Mouse (Mus musculus) small intestine, adult 2 months (tissue): ENCODE measurements at regions not wholly inside any gene's neighbourhood (a gene's known extent, or its start where the extent isn't known, plus 50 kb on each side); places are given as distances from the start of the nearest gene placed in this dataset.

Experiments used
- H3K27ac ChIP-seq: fragments of 200-500 bp; 2 replicates; pipeline ENCODE4 v1.5.1; 2012; ENCODE audit warnings: low read depth, low read length, control low read depth, inconsistent platforms; ENCODE audit not compliant: insufficient read depth
- H3K27me3 ChIP-seq: fragments of 200-500 bp; 2 replicates; pipeline ENCODE4 v1.6.1; 2012; ENCODE audit warnings: mild to moderate bottlenecking, moderate library complexity, low read length, inconsistent platforms; ENCODE audit not compliant: control insufficient read depth, insufficient read depth
- H3K36me3 ChIP-seq: fragments of 200-500 bp; 2 replicates; pipeline ENCODE4 v1.6.1; 2012; ENCODE audit warnings: mild to moderate bottlenecking, low read length, control low read depth, inconsistent platforms; ENCODE audit not compliant: control insufficient read depth, insufficient read depth
- H3K4me1 ChIP-seq: fragments of 200-500 bp; 2 replicates; pipeline ENCODE4 v1.6.1; 2012; ENCODE audit warnings: low read length, inconsistent platforms, mixed read lengths; ENCODE audit not compliant: control insufficient read depth, insufficient read depth, insufficient read length
- H3K4me3 ChIP-seq: fragments of 200-500 bp; 2 replicates; pipeline ENCODE4 v1.5.1; 2012; ENCODE audit warnings: low read depth, mild to moderate bottlenecking, control low read depth, inconsistent platforms, low read length, moderate library complexity
- CTCF ChIP-seq: fragments of 200-500 bp; IDR thresholded peaks from 2 replicates; pipeline ENCODE4 v1.5.1; 2012; ENCODE audit warnings: low read depth, mild to moderate bottlenecking, control low read depth, inconsistent platforms, low read length, moderate library complexity, mixed read lengths; ENCODE audit not compliant: insufficient replicate concordance, insufficient read length; ENCODE audit errors: extremely low read depth
- POLR2A ChIP-seq: fragments of 200-500 bp; IDR thresholded peaks from 2 replicates; pipeline ENCODE4 v1.6.1; 2012; ENCODE audit warnings: low read depth, mild to moderate bottlenecking, control low read depth, inconsistent platforms, low read length, moderate library complexity
- WGBS: fragments of 180-500 bp; shearing (Covaris S2); methylation state at CpG from one replicate; pipeline ENCODE4 v1.1.7; 2018; 5-methylcytosine and 5-hydroxymethylcytosine counted together

DNA sequence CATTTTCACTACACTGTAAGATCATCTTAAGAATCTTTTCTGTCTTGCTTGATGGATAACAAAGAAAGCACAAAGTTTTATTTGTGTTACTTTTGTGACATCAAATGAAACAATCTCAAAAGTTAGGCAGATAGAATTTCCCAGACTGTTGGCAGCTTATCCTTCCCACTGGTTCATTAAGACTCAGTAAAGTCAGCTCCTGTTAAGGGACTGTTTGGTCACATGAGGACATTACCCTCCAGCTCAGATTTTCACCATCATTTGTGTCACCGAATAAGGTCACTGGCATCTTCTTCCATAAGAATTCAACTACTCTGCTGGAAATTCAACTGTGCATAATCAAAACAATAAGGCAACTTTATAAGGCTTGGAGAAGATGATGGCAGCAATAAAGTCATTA lies 126.3 kb downstream of the Sucnr1 start:
- H3K4me3 ChIP-seq: no peak overlapping the region
- H3K27ac ChIP-seq: no peak overlapping the region
- H3K36me3 ChIP-seq: no peaks in the 10 kb centered on the region
- no peaks in the 10 kb centered on the region for H3K4me1 ChIP-seq
- TF ChIP-seq CTCF (no peak), POLR2A (no peak)
- no peaks in the 10 kb centered on the region for H3K27me3 ChIP-seq
- 79% methylated on average over 1 of the region's 1 CpGs for WGBS

DNA sequence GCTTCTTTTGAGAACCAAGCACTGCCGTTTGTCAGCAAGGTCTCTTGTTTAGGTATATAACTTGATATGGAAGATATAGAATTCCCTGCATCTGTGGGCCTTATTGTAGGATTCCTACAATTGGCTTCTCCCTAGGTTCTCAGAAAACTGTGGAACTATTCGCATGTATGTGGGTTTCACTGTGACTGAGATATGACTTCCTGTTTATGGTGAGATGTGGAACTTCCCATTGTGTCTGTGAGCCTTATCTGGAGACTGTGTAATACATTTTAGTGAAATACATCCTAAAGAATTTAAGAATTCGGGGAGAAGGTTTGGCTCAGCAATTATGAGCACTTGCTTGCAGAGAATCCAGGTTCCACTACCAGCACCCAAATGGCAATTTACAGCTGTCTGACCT lies 137.3 kb downstream of the Sucnr1 start:
- Histone ChIP-seq H3K4me3 (no peak overlapping the region), H3K4me1 (no peaks in the 10 kb centered on the region), H3K27me3 (no peaks in the 10 kb centered on the region), H3K36me3 (no peaks in the 10 kb centered on the region), H3K27ac (no peak overlapping the region)
- WGBS: 73% methylated on average over 3 of the region's 3 CpGs
- no peak for TF ChIP-seq CTCF
- no peak for TF ChIP-seq POLR2A

DNA sequence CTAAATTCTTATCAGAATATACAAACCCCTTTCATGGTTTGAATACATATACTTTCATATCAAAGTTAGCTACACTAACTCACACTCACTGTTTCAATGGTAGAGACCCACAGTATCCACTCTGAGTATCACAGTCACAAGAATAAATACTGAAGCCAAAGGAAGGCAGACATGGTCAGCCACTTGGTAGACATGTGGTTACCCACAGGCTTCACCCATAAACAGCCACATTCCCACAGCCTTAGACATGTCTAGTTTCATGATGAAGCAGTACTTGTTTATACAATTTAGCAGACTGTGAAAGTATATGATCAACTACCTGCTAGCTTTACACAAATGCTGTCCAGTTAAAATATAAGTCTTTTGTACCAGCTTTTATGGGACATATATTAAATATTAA lies 159.0 kb downstream of the Sucnr1 start:
- Histone ChIP-seq H3K4me1 (no peaks in the 10 kb centered on the region), H3K36me3 (no peaks in the 10 kb centered on the region)
- TF ChIP-seq POLR2A: no peak
- no peak for TF ChIP-seq CTCF

DNA sequence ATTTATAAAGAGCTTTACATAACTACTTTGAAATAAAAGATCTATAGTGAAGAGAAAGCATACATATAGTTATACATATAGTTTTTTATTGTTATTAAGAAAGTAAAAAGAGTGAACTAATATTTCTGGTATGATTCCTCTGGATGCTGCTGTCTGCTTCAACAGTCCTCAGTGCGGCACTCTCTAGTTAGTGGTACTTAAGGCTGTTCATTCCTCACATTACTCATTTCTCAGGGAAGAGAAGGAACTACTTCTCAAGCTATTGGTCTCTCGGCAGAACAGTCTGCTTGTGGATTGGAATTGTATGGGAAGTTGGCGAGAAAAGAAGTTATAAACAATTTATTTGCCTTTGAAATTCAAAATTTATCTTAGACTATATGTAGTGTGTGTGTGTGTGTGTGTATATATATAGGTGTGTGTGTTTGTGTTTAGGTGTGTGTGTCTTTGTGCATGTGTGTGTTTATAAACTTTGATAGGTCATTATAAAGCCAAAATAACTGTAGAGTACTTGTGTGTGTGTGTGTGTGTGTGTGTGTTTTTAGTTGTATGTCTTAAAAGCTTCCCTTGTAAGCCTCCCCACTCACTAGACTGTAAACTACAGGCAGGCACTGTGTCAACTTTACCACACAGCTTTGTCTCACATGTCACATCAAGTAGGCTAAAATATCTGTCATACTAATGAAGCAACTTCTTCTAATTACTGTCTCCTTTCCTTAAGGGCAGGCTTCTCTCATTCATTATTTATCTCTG lies 185.2 kb downstream of the Sucnr1 start:
- Histone ChIP-seq H3K27me3 (no peaks in the 10 kb centered on the region), H3K4me1 (0 out of 2 replicates have a peak, but pooled peaks cover 1% of the 10 kb centered on the region), H3K36me3 (no peaks in the 10 kb centered on the region), H3K4me3 (no peak overlapping the region), H3K27ac (no peak overlapping the region)
- WGBS: 77% methylated on average over 3 of the region's 3 CpGs
- TF ChIP-seq POLR2A (no peak), CTCF (no peak)

More for the DNA sequence above, 159.0 kb downstream of the Sucnr1 start:
- H3K4me3 ChIP-seq: no peak overlapping the region
- H3K27me3 ChIP-seq: no peaks in the 10 kb centered on the region
- H3K27ac ChIP-seq: no peak overlapping the region

DNA sequence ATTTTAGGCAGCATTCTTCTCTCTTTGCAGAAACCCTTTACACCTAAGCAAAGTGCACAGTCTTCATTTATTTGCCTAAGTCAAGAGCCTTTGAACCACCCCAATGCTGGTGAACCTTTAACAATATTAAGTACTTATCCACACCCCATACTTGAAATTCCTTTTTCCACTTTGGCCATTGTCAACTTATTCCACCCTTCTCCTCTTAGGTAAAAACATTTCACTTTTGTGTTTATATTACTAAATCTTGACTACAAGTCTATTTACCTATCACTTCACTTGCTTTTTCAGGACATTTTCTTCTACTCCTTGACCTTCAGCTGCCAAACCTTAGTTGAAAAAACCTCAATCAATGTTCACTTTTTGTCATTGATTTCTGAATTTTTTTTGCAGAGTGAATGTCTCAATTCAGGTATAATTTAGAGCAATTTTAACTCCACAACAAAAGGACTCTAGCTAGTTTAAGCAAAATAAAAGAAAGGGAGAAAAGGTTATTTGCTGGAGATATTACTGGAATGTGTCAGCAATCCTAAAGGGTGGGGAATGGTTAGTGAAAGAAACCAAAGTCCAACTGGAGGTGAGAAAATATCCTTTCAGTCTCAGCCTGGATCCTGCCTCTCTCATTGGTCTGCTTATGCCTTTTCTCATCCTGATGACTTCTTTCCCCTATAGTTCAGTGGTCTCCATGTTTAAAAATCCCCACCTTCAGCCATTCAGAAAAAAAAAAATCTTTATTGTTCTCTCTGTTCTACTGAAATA lies 185.9 kb downstream of the Sucnr1 start:
- Histone ChIP-seq H3K4me1 (0 out of 2 replicates have a peak, but pooled peaks cover 1% of the 10 kb centered on the region), H3K27ac (no peak overlapping the region), H3K27me3 (no peaks in the 10 kb centered on the region), H3K4me3 (no peak overlapping the region), H3K36me3 (no peaks in the 10 kb centered on the region)
- TF ChIP-seq POLR2A (no peak), CTCF (no peak)

DNA sequence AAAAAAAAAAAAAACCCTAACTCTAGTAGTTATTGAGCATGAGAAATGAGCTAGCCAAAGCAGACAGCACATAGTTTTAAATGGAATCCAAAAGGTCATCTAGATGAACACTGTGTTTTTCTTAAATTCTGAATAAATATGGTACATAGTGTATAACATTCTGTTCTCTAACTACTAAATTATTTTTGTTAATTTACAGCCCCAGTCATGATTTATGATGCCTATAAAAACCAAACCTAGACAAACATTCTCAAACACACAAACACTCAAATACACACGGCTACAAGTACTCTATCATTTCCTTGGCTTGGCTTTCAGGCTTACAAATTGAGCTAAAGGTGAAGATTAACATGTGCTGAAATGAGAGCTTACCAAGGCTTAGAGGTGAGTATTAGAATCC lies 188.8 kb downstream of the Sucnr1 start:
- Histone ChIP-seq H3K4me3 (no peak overlapping the region), H3K27ac (no peak overlapping the region), H3K4me1 (0 out of 2 replicates have a peak, but pooled peaks cover 1% of the 10 kb centered on the region), H3K36me3 (no peaks in the 10 kb centered on the region), H3K27me3 (no peaks in the 10 kb centered on the region)
- 19% methylated on average over 1 of the region's 1 CpGs for WGBS
- TF ChIP-seq POLR2A: no peak
- TF ChIP-seq CTCF: no peak

DNA sequence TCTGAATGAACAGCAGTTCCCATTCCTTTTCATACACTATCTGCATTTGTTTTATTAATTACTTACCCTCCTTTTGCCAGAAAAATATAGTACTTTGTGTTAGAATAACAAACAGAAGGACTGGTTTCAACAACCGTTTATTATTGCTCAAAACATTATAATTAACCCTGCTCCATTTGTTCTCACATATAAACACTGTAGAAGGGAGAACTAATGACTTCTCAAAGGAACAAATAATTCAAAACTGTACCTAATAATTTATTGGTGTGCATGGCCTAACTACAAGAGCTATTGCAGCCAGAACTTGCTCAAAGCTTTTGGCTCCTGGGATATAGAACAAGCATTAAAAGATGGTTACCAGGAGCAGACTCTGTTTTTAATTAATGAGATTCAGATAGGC lies 192.1 kb downstream of the Sucnr1 start:
- H3K27me3 ChIP-seq: no peaks in the 10 kb centered on the region
- 76% methylated on average over 1 of the region's 1 CpGs for WGBS
- no peak overlapping the region for H3K27ac ChIP-seq
- no peak overlapping the region for H3K4me3 ChIP-seq
- no peaks in the 10 kb centered on the region for H3K4me1 ChIP-seq
- TF ChIP-seq POLR2A: no peak
- no peak for TF ChIP-seq CTCF
- no peaks in the 10 kb centered on the region for H3K36me3 ChIP-seq
